Mouse (Mus musculus) MEL (cell line): ENCODE results near the gene Plxna4. TPM values are rescaled to one million over a fixed set of nuclear protein-coding genes. Genes with fewer than 3 reads are reported as not detected.

Source experiments
- DNase-seq: peaks from one replicate; pipeline ENCODE4 v3.0.0; 2011; ENCODE audit warnings: low read depth, low spot score
- H3K27ac ChIP-seq: 2 replicates; pipeline ENCODE4 v1.5.1; 2012; ENCODE audit warnings: low read depth, mild to moderate bottlenecking, control low read depth, low read length, moderate library complexity; ENCODE audit not compliant: control insufficient read depth
- H3K27me3 ChIP-seq, 2 experiments: fragments of 150-350 bp in 1 of 2; sonication (generic) in 1 of 2; 2 replicates each; pipeline ENCODE4 v1.6.1; 2012; ENCODE audit warnings: low read length in 2 of 2, mild to moderate bottlenecking in 2 of 2, improper control_type of control experiment in 1 of 2, moderate library complexity in 1 of 2; ENCODE audit not compliant: insufficient read depth in 2 of 2, control insufficient read depth in 1 of 2
- H3K36me3 ChIP-seq, 2 experiments: 2 replicates each; pipeline ENCODE4 v1.6.1; 2012 to 2014; ENCODE audit warnings: low read length in 2 of 2, improper control_type of control experiment in 1 of 2, inconsistent platforms in 1 of 2, mild to moderate bottlenecking in 1 of 2; ENCODE audit not compliant: insufficient read depth in 2 of 2, control insufficient read depth in 1 of 2
- H3K4me1 ChIP-seq, 2 experiments: fragments of 150-350 bp in 1 of 2; sonication (generic) in 1 of 2; 2 replicates each; pipeline ENCODE4 v1.6.1; 2012; ENCODE audit warnings: low read length in 2 of 2, improper control_type of control experiment in 1 of 2, mild to moderate bottlenecking in 1 of 2; ENCODE audit not compliant: insufficient read depth in 2 of 2, control insufficient read depth in 1 of 2
- H3K4me3 ChIP-seq, 2 experiments: fragments of 150-350 bp in 1 of 2; sonication (generic) in 1 of 2; 2 replicates each; pipeline ENCODE4 v1.5.1; 2012; ENCODE audit warnings: low read depth in 2 of 2, low read length in 2 of 2, mild to moderate bottlenecking in 2 of 2, moderate library complexity in 2 of 2, control low read depth in 1 of 2, improper control_type of control experiment in 1 of 2; ENCODE audit not compliant: control insufficient read depth in 1 of 2, insufficient read depth in 1 of 2
- H3K79me2 ChIP-seq: 2 replicates; pipeline ENCODE4 v1.6.1; 2012; ENCODE audit warnings: mild to moderate bottlenecking, low read length, moderate library complexity; ENCODE audit not compliant: control insufficient read depth, poor library complexity, insufficient read depth
- H3K9ac ChIP-seq: 2 replicates; pipeline ENCODE4 v1.6.1; 2012; ENCODE audit warnings: low read depth, mild to moderate bottlenecking, control low read depth, low read length, moderate library complexity; ENCODE audit not compliant: control insufficient read depth, poor library complexity, severe bottlenecking
- H3K9me3 ChIP-seq: fragments of 150-350 bp; sonication (generic); replicated peaks from 2 replicates; pipeline ENCODE4 v1.6.1; 2012; ENCODE audit warnings: mild to moderate bottlenecking, low read length, improper control_type of control experiment, moderate library complexity; ENCODE audit not compliant: insufficient read depth
- BHLHE40 ChIP-seq: IDR thresholded peaks from 2 replicates; pipeline ENCODE4 v1.6.1; 2012; ENCODE audit warnings: low read depth, mild to moderate bottlenecking, inconsistent platforms, low read length, improper control_type of control experiment, borderline replicate concordance
- CHD1 ChIP-seq: IDR thresholded peaks from 2 replicates; pipeline ENCODE4 v1.6.1; 2012; ENCODE audit warnings: low read depth, mild to moderate bottlenecking, inconsistent platforms, low read length, improper control_type of control experiment
- CHD2 ChIP-seq: IDR thresholded peaks from 2 replicates; pipeline ENCODE4 v1.6.1; 2011; ENCODE audit warnings: low read length, improper control_type of control experiment
- ETS1 ChIP-seq: IDR thresholded peaks from 2 replicates; pipeline ENCODE4 v1.6.1; 2012; ENCODE audit warnings: low read depth, mild to moderate bottlenecking, inconsistent platforms, low read length, improper control_type of control experiment, moderate library complexity
- GABPA ChIP-seq: IDR thresholded peaks from 2 replicates; pipeline ENCODE4 v1.6.1; 2012; ENCODE audit warnings: low read depth, mild to moderate bottlenecking, inconsistent platforms, low read length, improper control_type of control experiment, moderate library complexity
- GATA1 ChIP-seq: IDR thresholded peaks from 2 replicates; pipeline ENCODE4 v1.6.1; 2011; ENCODE audit warnings: low read depth, low read length, improper control_type of control experiment
- HCFC1 ChIP-seq: IDR thresholded peaks from 2 replicates; pipeline ENCODE4 v1.6.1; 2012; ENCODE audit warnings: low read depth, mild to moderate bottlenecking, inconsistent platforms, low read length, improper control_type of control experiment, moderate library complexity
- MAFK ChIP-seq: IDR thresholded peaks from 2 replicates; pipeline ENCODE4 v1.6.1; 2011; ENCODE audit warnings: low read depth, mild to moderate bottlenecking, low read length, improper control_type of control experiment, borderline replicate concordance
- MAX ChIP-seq: IDR thresholded peaks from 2 replicates; pipeline ENCODE4 v1.6.1; 2011; ENCODE audit warnings: low read length, improper control_type of control experiment
- MEF2A ChIP-seq: IDR thresholded peaks from 2 replicates; pipeline ENCODE4 v1.6.1; 2014; ENCODE audit warnings: low read depth, mild to moderate bottlenecking, inconsistent platforms, low read length, improper control_type of control experiment; ENCODE audit not compliant: poor library complexity, insufficient replicate concordance, severe bottlenecking; ENCODE audit errors: extremely low read depth
- MXI1 ChIP-seq: IDR thresholded peaks from 2 replicates; pipeline ENCODE4 v1.6.1; 2011; ENCODE audit warnings: mild to moderate bottlenecking, low read depth, low read length, improper control_type of control experiment
- MYC ChIP-seq: IDR thresholded peaks from 2 replicates; pipeline ENCODE4 v1.6.1; 2011; ENCODE audit warnings: low read depth, mild to moderate bottlenecking, low read length, improper control_type of control experiment, moderate library complexity
- NRF1 ChIP-seq: IDR thresholded peaks from 2 replicates; pipeline ENCODE4 v1.6.1; 2014; ENCODE audit warnings: low read depth, mild to moderate bottlenecking, inconsistent platforms, low read length, improper control_type of control experiment, moderate library complexity; ENCODE audit not compliant: poor library complexity, insufficient read depth, severe bottlenecking
- POLR2AphosphoS5 ChIP-seq: IDR thresholded peaks from 2 replicates; pipeline ENCODE4 v1.6.1; 2012; ENCODE audit warnings: low read depth, borderline replicate concordance, mild to moderate bottlenecking, inconsistent platforms, low read length, moderate library complexity, mixed read lengths
- RAD21 ChIP-seq: IDR thresholded peaks from 2 replicates; pipeline ENCODE4 v1.6.1; 2011; ENCODE audit warnings: mild to moderate bottlenecking, low read depth, low read length, improper control_type of control experiment
- TAL1 ChIP-seq: IDR thresholded peaks from 2 replicates; pipeline ENCODE4 v1.6.1; 2012; ENCODE audit warnings: mild to moderate bottlenecking, inconsistent platforms, low read length, moderate library complexity, mixed read lengths
- TBP ChIP-seq: IDR thresholded peaks from 2 replicates; pipeline ENCODE4 v1.8.0; 2011; ENCODE audit warnings: low read depth, low read length, improper control_type of control experiment
- TCF12 ChIP-seq: IDR thresholded peaks from 2 replicates; pipeline ENCODE4 v1.6.1; 2014; ENCODE audit warnings: low read depth, mild to moderate bottlenecking, inconsistent platforms, low read length, improper control_type of control experiment, moderate library complexity
- USF1 ChIP-seq: IDR thresholded peaks from 2 replicates; pipeline ENCODE4 v1.6.1; 2014; ENCODE audit warnings: low read depth, mild to moderate bottlenecking, inconsistent platforms, low read length, improper control_type of control experiment, moderate library complexity
- ZMIZ1 ChIP-seq: IDR thresholded peaks from 2 replicates; pipeline ENCODE4 v1.6.1; 2012; ENCODE audit warnings: low read depth, mild to moderate bottlenecking, inconsistent platforms, low read length, improper control_type of control experiment, moderate library complexity
- polyA plus RNA-seq, 2 experiments: library from polyadenylated mRNA; stranded (reverse) in 1 of 2; unstranded in 1 of 2; fragments of >175 nt in 1 of 2; fragments of >200 nt in 1 of 2; gene quantifications; 2 replicates each; pipeline versions ENCODE4 v1.2.1 to v1.2.4; 2012; ENCODE audit warnings: low replicate concordance in 2 of 2, low read depth in 1 of 2; ENCODE audit not compliant: insufficient read length in 2 of 2, insufficient read depth in 1 of 2, missing spikeins in 1 of 2
- total RNA-seq: library from RNA; depleted of rRNA; stranded (reverse); fragments of 300-350 nt; gene quantifications from 2 replicates; pipeline ENCODE4 v1.2.3, GENCODE M21; 2012

The Plxna4 gene
- total and polyA plus RNA-seq, 3 experiments = 0.01 TPM; not detected in 2

- Histone ChIP-seq H3K27ac (no peak overlapping the region), H3K4me3 (no peak overlapping the region), H3K79me2 (no peaks in the 10 kb centered on the region), H3K4me1 (no peaks in the 10 kb centered on the region), H3K9ac (no peak overlapping the region), H3K27me3 (no peaks in the 10 kb centered on the region), H3K9me3 (no peaks in the 10 kb centered on the region), H3K36me3 (no peaks in the 10 kb centered on the region)
- no peak for DNase-seq
- TF ChIP-seq TAL1 = no peak
- no peak for TF ChIP-seq HCFC1
- no peak for TF ChIP-seq TCF12
- TF ChIP-seq BHLHE40 = no peak
- TF ChIP-seq MYC = no peak
- no peak for TF ChIP-seq GABPA
- no peak for TF ChIP-seq CHD1
Measured at GRCm38 (mm10) chr6:32604901-32605300, 16.9 kb upstream of the Plxna4 start.

- DNase-seq = no peak
- TF ChIP-seq ETS1 = no peak
- no peak for TF ChIP-seq CHD2
- no peak for TF ChIP-seq TBP
- TF ChIP-seq MXI1 = no peak
- TF ChIP-seq TAL1 = no peak
- TF ChIP-seq NRF1 = no peak
- Histone ChIP-seq H3K79me2 (no peaks in the 10 kb centered on the region), H3K9ac (no peak overlapping the region), H3K27me3 (no peaks in the 10 kb centered on the region), H3K4me3 (no peak overlapping the region), H3K36me3 (no peaks in the 10 kb centered on the region), H3K27ac (no peak overlapping the region), H3K9me3 (no peaks in the 10 kb centered on the region), H3K4me1 (no peaks in the 10 kb centered on the region)
Measured at GRCm38 (mm10) chr6:32602130-32602529, 14.1 kb upstream of the Plxna4 start.

- no peaks in the 10 kb centered on the region for H3K36me3 ChIP-seq
- H3K79me2 ChIP-seq = no peaks in the 10 kb centered on the region
- no peak overlapping the region for H3K4me3 ChIP-seq
- no peaks in the 10 kb centered on the region for H3K4me1 ChIP-seq
- H3K9ac ChIP-seq = no peak overlapping the region
- no peaks in the 10 kb centered on the region for H3K9me3 ChIP-seq
- DNase-seq = no peak
- H3K27me3 ChIP-seq = no peaks in the 10 kb centered on the region
- no peak overlapping the region for H3K27ac ChIP-seq
- no peak for TF ChIP-seq TBP
- no peak for TF ChIP-seq GATA1
- TF ChIP-seq NRF1 = no peak
- TF ChIP-seq USF1 = no peak
- TF ChIP-seq TCF12 = no peak
- no peak for TF ChIP-seq GABPA
- no peak for TF ChIP-seq MAX
- no peak for TF ChIP-seq ZMIZ1
- no peak for TF ChIP-seq BHLHE40
- no peak for TF ChIP-seq MAFK
- TF ChIP-seq MYC = no peak
- TF ChIP-seq POLR2AphosphoS5 = no peak
- no peak for TF ChIP-seq RAD21
- TF ChIP-seq MEF2A = no peak
- TF ChIP-seq CHD2 = no peak
- TF ChIP-seq, all 39 proteins: peak for 0
Measured at GRCm38 (mm10) chr6:32601306-32601705, 13.3 kb upstream of the Plxna4 start.
